Mouse (Mus musculus) embryonic facial prominence, embryonic 11.5 days (tissue): ENCODE results near the gene Olfr1243. TPM values are rescaled to one million over a fixed set of nuclear protein-coding genes. Genes with fewer than 3 reads are reported as not detected.

Experiments
- polyA plus RNA-seq: library from polyadenylated mRNA; unstranded; fragments of >200 nt; fragmentation: Nextera tagmentation; extraction: Ambion mirVana; gene quantifications from 2 replicates; pipeline ENCODE4 v1.2.1, GENCODE M21; 2014

Gene Olfr1243
- polyA plus RNA-seq, 1 experiment from 2014 or later, result not detected

Other genes starting within 250 kb of the Olfr1243 start
- gene Olfr1229, start 243.5 kb downstream of the Olfr1243 start, polyA plus RNA-seq, result not detected in 2 replicates
- not detected in 2 replicates for gene Olfr1230, start 234.2 kb downstream of the Olfr1243 start, polyA plus RNA-seq
- not detected in 2 replicates for gene Olfr1231, start 224.4 kb downstream of the Olfr1243 start, polyA plus RNA-seq
- gene Olfr1232, start 201.8 kb downstream of the Olfr1243 start, polyA plus RNA-seq, result not detected in 2 replicates
- not detected in 2 replicates for gene Olfr1233, start 189.1 kb downstream of the Olfr1243 start, polyA plus RNA-seq
- gene Olfr1234, start 166.6 kb downstream of the Olfr1243 start, polyA plus RNA-seq, result not detected in 2 replicates
- not detected in 2 replicates for gene Olfr1238, start 121.8 kb downstream of the Olfr1243 start, polyA plus RNA-seq
- gene Olfr1239, start 111.1 kb downstream of the Olfr1243 start, polyA plus RNA-seq, result not detected in 2 replicates
- not detected in 2 replicates for gene Olfr1240, start 88.5 kb downstream of the Olfr1243 start, polyA plus RNA-seq
- not detected in 2 replicates for gene Olfr1241, start 44.4 kb downstream of the Olfr1243 start, polyA plus RNA-seq
- not detected in 2 replicates for gene Olfr1242, start 33.2 kb downstream of the Olfr1243 start, polyA plus RNA-seq
- not detected in 2 replicates for gene Olfr1245, start 47.0 kb upstream of the Olfr1243 start, polyA plus RNA-seq
- not detected in 2 replicates for gene Olfr1246, start 61.7 kb upstream of the Olfr1243 start, polyA plus RNA-seq
- gene Olfr1247, start 82.6 kb upstream of the Olfr1243 start, polyA plus RNA-seq, result not detected in 2 replicates
- gene Olfr1248, start 86.8 kb upstream of the Olfr1243 start, polyA plus RNA-seq, result not detected in 2 replicates
- not detected in 2 replicates for gene Olfr1249, start 103.5 kb upstream of the Olfr1243 start, polyA plus RNA-seq
- not detected in 2 replicates for gene Olfr1250, start 130.0 kb upstream of the Olfr1243 start, polyA plus RNA-seq
- gene Olfr1251, start 140.4 kb upstream of the Olfr1243 start, polyA plus RNA-seq, result not detected in 2 replicates
- not detected in 2 replicates for gene Olfr1252, start 193.5 kb upstream of the Olfr1243 start, polyA plus RNA-seq
- not detected in 2 replicates for gene Olfr1253, start 225.6 kb upstream of the Olfr1243 start, polyA plus RNA-seq